Mouse (Mus musculus) CH12.LX (cell line): ENCODE results near the gene Whrn. TPM values are rescaled to one million over a fixed set of nuclear protein-coding genes. Genes with fewer than 3 reads are reported as not detected.

Experiments
- DNase-seq: peaks from one replicate; pipeline ENCODE4 v3.0.0-alpha.2; 2013; ENCODE audit errors: extremely low read depth
- H3K27ac ChIP-seq: 2 replicates; pipeline ENCODE4 v1.5.1; 2012; ENCODE audit warnings: low read depth, mild to moderate bottlenecking, control low read depth, moderate library complexity; ENCODE audit not compliant: insufficient read depth
- H3K27me3 ChIP-seq: replicated peaks from 2 replicates; pipeline ENCODE3; 2012; ENCODE audit warnings: inconsistent platforms
- H3K36me3 ChIP-seq, 2 experiments: replicated peaks in 1 of 2; 2 replicates each; pipeline versions ENCODE3 to v1.6.1; 2012; ENCODE audit warnings: inconsistent platforms in 1 of 2, low read length in 1 of 2, mild to moderate bottlenecking in 1 of 2, mixed read lengths in 1 of 2, moderate library complexity in 1 of 2; ENCODE audit not compliant: control insufficient read depth in 1 of 2, insufficient read depth in 1 of 2
- H3K4me1 ChIP-seq, 2 experiments: 2 replicates each; pipeline ENCODE4 v1.6.1; 2012; ENCODE audit warnings: inconsistent platforms in 1 of 2, moderate library complexity in 1 of 2; ENCODE audit not compliant: insufficient read depth in 2 of 2, control insufficient read depth in 1 of 2
- H3K4me2 ChIP-seq: 2 replicates; pipeline ENCODE4 v1.6.1; 2012; ENCODE audit warnings: low read depth, mild to moderate bottlenecking, control low read depth; ENCODE audit not compliant: poor library complexity, insufficient read depth, severe bottlenecking
- H3K4me3 ChIP-seq, 3 experiments: fragments of 150-350 bp in 1 of 3; sonication (generic) in 1 of 3; replicated peaks in 1 of 3; 2 replicates each; pipeline versions ENCODE3 to v1.5.1; 2011 to 2012; ENCODE audit warnings: low read depth in 2 of 3, low read length in 2 of 3, mild to moderate bottlenecking in 2 of 3, moderate library complexity in 2 of 3, control low read depth in 1 of 3, improper control_type of control experiment in 1 of 3, inconsistent platforms in 1 of 3, mixed read lengths in 1 of 3; ENCODE audit not compliant: poor library complexity in 1 of 3
- H3K79me2 ChIP-seq: replicated peaks from 2 replicates; pipeline ENCODE4 v1.6.1; 2012; ENCODE audit warnings: mild to moderate bottlenecking, moderate library complexity; ENCODE audit not compliant: control insufficient read depth, poor library complexity, insufficient read depth, severe bottlenecking; ENCODE audit errors: extremely low read depth
- H3K9ac ChIP-seq: 2 replicates; pipeline ENCODE4 v1.6.1; 2012; ENCODE audit warnings: low read depth, mild to moderate bottlenecking, control low read depth, moderate library complexity; ENCODE audit not compliant: insufficient read depth
- H3K9me3 ChIP-seq: replicated peaks from 2 replicates; pipeline ENCODE3; 2012; ENCODE audit warnings: low read length, inconsistent platforms, mixed read lengths
- BHLHE40 ChIP-seq: IDR thresholded peaks from 2 replicates; pipeline ENCODE4 v1.6.1; 2011; ENCODE audit warnings: mild to moderate bottlenecking, low read depth, low read length, improper control_type of control experiment
- CHD2 ChIP-seq: IDR thresholded peaks from 2 replicates; pipeline ENCODE4 v1.6.1; 2011; ENCODE audit warnings: low read length, improper control_type of control experiment
- CTCF ChIP-seq, 2 experiments: IDR thresholded peaks in 1 of 2; conservative IDR thresholded peaks in 1 of 2; 2 replicates each; pipeline ENCODE4 v1.5.1; 2011 to 2012; ENCODE audit warnings: low read depth in 2 of 2, low read length in 2 of 2, improper control_type of control experiment in 1 of 2, inconsistent platforms in 1 of 2, mild to moderate bottlenecking in 1 of 2, moderate library complexity in 1 of 2
- E2F4 ChIP-seq: IDR thresholded peaks from 2 replicates; pipeline ENCODE4 v1.6.1; 2011; ENCODE audit warnings: low read depth, low read length, improper control_type of control experiment; ENCODE audit not compliant: insufficient replicate concordance
- ELF1 ChIP-seq: IDR thresholded peaks from 2 replicates; pipeline ENCODE4 v1.6.1; 2014; ENCODE audit warnings: low read depth, mild to moderate bottlenecking, inconsistent platforms, low read length, improper control_type of control experiment
- GABPA ChIP-seq: IDR thresholded peaks from 2 replicates; pipeline ENCODE4 v1.6.1; 2012; ENCODE audit warnings: low read depth, low read length, improper control_type of control experiment, inconsistent platforms; ENCODE audit not compliant: insufficient replicate concordance
- HCFC1 ChIP-seq: IDR thresholded peaks from 2 replicates; pipeline ENCODE4 v1.6.1; 2012; ENCODE audit warnings: low read depth, mild to moderate bottlenecking, inconsistent platforms, low read length, improper control_type of control experiment
- IRF4 ChIP-seq: IDR thresholded peaks from 2 replicates; pipeline ENCODE4 v1.6.1; 2014; ENCODE audit warnings: low read depth, mild to moderate bottlenecking, inconsistent platforms, low read length, improper control_type of control experiment
- JUND ChIP-seq: conservative IDR thresholded peaks from 2 replicates; pipeline ENCODE4 v1.6.1; 2011; ENCODE audit warnings: low read depth, low read length, improper control_type of control experiment
- KAT2A ChIP-seq: IDR thresholded peaks from 2 replicates; pipeline ENCODE4 v1.6.1; 2012; ENCODE audit warnings: low read length, improper control_type of control experiment, inconsistent platforms; ENCODE audit not compliant: insufficient replicate concordance
- MAX ChIP-seq: IDR thresholded peaks from 2 replicates; pipeline ENCODE4 v1.6.1; 2011; ENCODE audit warnings: low read length, improper control_type of control experiment
- MAZ ChIP-seq: IDR thresholded peaks from 2 replicates; pipeline ENCODE4 v1.6.1; 2012; ENCODE audit warnings: low read depth, mild to moderate bottlenecking, inconsistent platforms, low read length, improper control_type of control experiment, moderate library complexity
- MEF2A ChIP-seq: IDR thresholded peaks from 2 replicates; pipeline ENCODE4 v1.6.1; 2014; ENCODE audit warnings: low read depth, mild to moderate bottlenecking, inconsistent platforms, low read length, improper control_type of control experiment, borderline replicate concordance
- MXI1 ChIP-seq: IDR thresholded peaks from 2 replicates; pipeline ENCODE4 v1.6.1; 2011; ENCODE audit warnings: mild to moderate bottlenecking, low read depth, low read length, improper control_type of control experiment
- MYC ChIP-seq: IDR thresholded peaks from 2 replicates; pipeline ENCODE4 v1.6.1; 2011; ENCODE audit warnings: low read depth, mild to moderate bottlenecking, improper control_type of control experiment, low read length
- NELFE ChIP-seq: IDR thresholded peaks from 2 replicates; pipeline ENCODE4 v1.6.1; 2011; ENCODE audit warnings: low read depth, low read length, improper control_type of control experiment
- NRF1 ChIP-seq: IDR thresholded peaks from 2 replicates; pipeline ENCODE4 v1.6.1; 2014; ENCODE audit warnings: low read depth, mild to moderate bottlenecking, inconsistent platforms, low read length, improper control_type of control experiment, moderate library complexity
- POLR2A ChIP-seq: IDR thresholded peaks from 2 replicates; pipeline ENCODE4 v1.6.1; 2011; ENCODE audit warnings: low read depth, mild to moderate bottlenecking, improper control_type of control experiment, low read length
- POLR2AphosphoS2 ChIP-seq: IDR thresholded peaks from 2 replicates; pipeline ENCODE4 v1.6.1; 2011; ENCODE audit warnings: low read depth, low read length, improper control_type of control experiment
- RAD21 ChIP-seq: IDR thresholded peaks from 2 replicates; pipeline ENCODE4 v1.6.1; 2011; ENCODE audit warnings: low read depth, mild to moderate bottlenecking, low read length, improper control_type of control experiment, moderate library complexity
- RCOR1 ChIP-seq: conservative IDR thresholded peaks from 2 replicates; pipeline ENCODE4 v1.6.1; 2012; ENCODE audit warnings: low read depth, mild to moderate bottlenecking, inconsistent platforms, low read length, improper control_type of control experiment
- SMC3 ChIP-seq: IDR thresholded peaks from 2 replicates; pipeline ENCODE4 v1.6.1; 2011; ENCODE audit warnings: low read depth, low read length, improper control_type of control experiment
- TBP ChIP-seq: conservative IDR thresholded peaks from 2 replicates; pipeline ENCODE4 v1.6.1; 2011; ENCODE audit warnings: low read depth, low read length, improper control_type of control experiment
- TCF12 ChIP-seq: IDR thresholded peaks from 2 replicates; pipeline ENCODE4 v1.6.1; 2014; ENCODE audit warnings: low read depth, mild to moderate bottlenecking, inconsistent platforms, low read length, improper control_type of control experiment
- UBTF ChIP-seq: IDR thresholded peaks from 2 replicates; pipeline ENCODE4 v1.6.1; 2012; ENCODE audit warnings: low read depth, mild to moderate bottlenecking, inconsistent platforms, low read length, improper control_type of control experiment, moderate library complexity
- ZC3H11A ChIP-seq: IDR thresholded peaks from 2 replicates; pipeline ENCODE4 v1.6.1; 2012; ENCODE audit warnings: low read depth, mild to moderate bottlenecking, inconsistent platforms, low read length, improper control_type of control experiment
- ZKSCAN1 ChIP-seq: IDR thresholded peaks from 2 replicates; pipeline ENCODE4 v1.6.1; 2012; ENCODE audit warnings: low read depth, inconsistent platforms, low read length, improper control_type of control experiment, borderline replicate concordance
- ZMIZ1 ChIP-seq: IDR thresholded peaks from 2 replicates; pipeline ENCODE4 v1.6.1; 2012; ENCODE audit warnings: low read depth, mild to moderate bottlenecking, inconsistent platforms, low read length, improper control_type of control experiment
- ZNF384 ChIP-seq: IDR thresholded peaks from 2 replicates; pipeline ENCODE4 v1.6.1; 2012; ENCODE audit warnings: low read depth, low read length, improper control_type of control experiment, inconsistent platforms
- dilution Hi-C: fragments of 300-500 bp; cut with MboI; formaldehyde crosslinking; loops from 2 replicates; pipeline ENCODE4 v1.14.3; 2020; ENCODE audit warnings: low sequenced_read_pairs; ENCODE audit not compliant: extremely low pct_unique_long_range_greater_than_20kb, extremely low pct_ligation_motif_present
- in situ Hi-C: fragments of 300-500 bp; cut with MboI; formaldehyde crosslinking; loops from 3 replicates; pipeline ENCODE4 v1.14.3; 2019; ENCODE audit warnings: low sequenced_read_pairs, low pct_ligation_motif_present, low pct_unique_long_range_greater_than_20kb, mixed read lengths
- polyA plus RNA-seq: library from polyadenylated mRNA; unstranded; fragments of >175 nt; gene quantifications from 2 replicates; pipeline ENCODE4 v1.2.1, GENCODE M21; 2012; ENCODE audit warnings: low read depth; ENCODE audit not compliant: insufficient read length
- total RNA-seq, 2 experiments: library from RNA; depleted of rRNA; stranded (reverse); fragments of 300-350 nt in 1 of 2; fragments of >200 nt in 1 of 2; gene quantifications; 2 replicates each; pipeline ENCODE4 v1.2.3; 2012 to 2014

Whrn gene
- total and polyA plus RNA-seq, 3 experiments = 0.99 to 9.4 (median 4.5) TPM

DNA sequence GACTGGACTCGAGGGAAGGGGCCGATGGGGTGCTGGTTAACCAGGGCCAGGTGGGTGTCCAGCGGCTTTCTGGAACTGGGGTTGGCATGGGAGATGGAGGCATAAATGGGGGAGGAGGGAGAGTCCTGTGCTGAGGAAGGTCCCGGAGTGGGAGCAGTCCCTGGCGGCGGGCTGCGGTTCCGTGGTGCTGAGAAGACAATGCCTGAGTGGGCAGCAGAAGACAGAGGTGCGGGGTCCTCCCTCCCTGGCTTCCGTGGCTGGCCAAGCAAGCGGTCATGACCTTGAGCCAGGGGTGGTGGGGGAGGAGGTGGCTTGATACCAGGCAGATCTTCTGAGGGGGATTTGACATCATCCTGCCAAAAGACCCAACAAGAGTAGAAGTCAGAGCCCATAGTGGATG lies 77.5 kb downstream of the Whrn start:
- Histone ChIP-seq H3K4me1 (peaks cover 0 to 7% of the 10 kb centered on the region in 2 experiments; a peak in 2 of 4 replicates), H3K4me3 (no peak overlapping the region), H3K27ac (no peak overlapping the region), H3K36me3 (peaks cover 0 to 15% of the 10 kb centered on the region in 2 experiments), H3K9ac (no peak overlapping the region), H3K27me3 (no peaks in the 10 kb centered on the region), H3K4me2 (no peak overlapping the region), H3K9me3 (no peaks in the 10 kb centered on the region), H3K79me2 (no peaks in the 10 kb centered on the region)
- no peak for DNase-seq
- TF ChIP-seq MXI1 (no peak), IRF4 (no peak), RCOR1 (no peak), E2F4 (no peak), ELF1 (no peak), CTCF (conservative IDR thresholded peaks at IDR 0.05 in 1 of 2, IDR thresholded peaks at IDR 0.05 in 1 of 2; ENCODE audit: low read depth in 2 of 2, low read length in 2 of 2) (no peak), MAX (no peak), ZMIZ1 (no peak), ZC3H11A (no peak), RAD21 (no peak)
- in situ Hi-C loops = loop anchor here (25.0 kb wide), 2 partner anchors 344 to 519 kb away; no protein-coding TSS in a partner anchor
- dilution Hi-C loops = no loop called here

DNA sequence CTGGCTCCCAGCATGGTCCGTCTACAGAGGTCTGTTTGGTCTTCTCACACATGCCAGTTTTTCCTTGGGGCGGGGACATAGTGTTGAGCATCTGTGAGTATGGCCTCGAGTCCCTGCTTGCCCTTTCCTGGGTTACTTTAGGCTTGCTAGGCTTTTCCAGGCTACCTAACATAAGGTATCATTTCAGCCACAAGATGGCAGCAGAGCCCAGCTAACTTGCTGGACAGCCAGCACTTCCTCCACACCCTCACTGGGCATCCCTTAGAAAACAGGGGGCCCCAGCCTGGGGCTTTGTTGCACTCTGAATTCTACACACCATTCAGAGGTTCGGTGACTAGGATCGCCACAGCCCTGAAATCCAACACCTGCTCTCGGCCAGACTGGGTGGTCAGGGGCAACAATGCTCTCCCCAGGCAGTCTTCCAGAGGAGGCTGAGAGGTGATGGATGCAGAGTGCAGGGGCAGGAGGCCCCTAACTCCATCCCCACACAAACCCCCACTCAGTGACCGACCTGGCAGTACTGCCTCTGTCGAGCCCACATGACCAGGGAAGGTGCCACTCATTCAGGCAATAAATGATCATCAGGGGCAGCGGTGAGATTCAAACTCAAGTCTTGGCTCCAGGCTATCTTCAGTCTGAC lies 78.4 kb downstream of the Whrn start:
- Histone ChIP-seq H3K79me2 (no peaks in the 10 kb centered on the region), H3K9me3 (no peaks in the 10 kb centered on the region), H3K27me3 (no peaks in the 10 kb centered on the region), H3K36me3 (peaks cover 0 to 15% of the 10 kb centered on the region in 2 experiments), H3K9ac (no peak overlapping the region), H3K27ac (no peak overlapping the region), H3K4me1 (peaks cover 0 to 7% of the 10 kb centered on the region in 2 experiments; a peak in 2 of 4 replicates), H3K4me2 (no peak overlapping the region), H3K4me3 (no peak overlapping the region)
- in situ Hi-C loops (loop anchor here (25.0 kb wide), 2 partner anchors 345 to 520 kb away; no protein-coding TSS in a partner anchor), dilution Hi-C loops (no loop called here)
- TF ChIP-seq NELFE (no peak), NRF1 (no peak), GABPA (no peak), CHD2 (no peak), CTCF (conservative IDR thresholded peaks at IDR 0.05 in 1 of 2, IDR thresholded peaks at IDR 0.05 in 1 of 2; ENCODE audit: low read depth in 2 of 2, low read length in 2 of 2) (peak; percentile 56 to 91), MAZ (no peak), UBTF (no peak), TCF12 (no peak), POLR2AphosphoS2 (no peak), SMC3 (peak; percentile 91), MXI1 (no peak), POLR2A (no peak), KAT2A (no peak), HCFC1 (no peak), ZNF384 (no peak), JUND (no peak), ELF1 (peak; percentile 35; the same call in 1 of the 2 replicates), MEF2A (peak; percentile 57; the same call in 1 of the 2 replicates), BHLHE40 (no peak), RAD21 (peak; percentile 96), TBP (no peak), MAX (no peak), ZMIZ1 (no peak), RCOR1 (no peak), MYC (no peak), IRF4 (peak; percentile 29; the same call in 1 of the 2 replicates), E2F4 (no peak), ZC3H11A (peak; percentile 64; the same call in 1 of the 2 replicates), ZKSCAN1 (no peak)
- peak; percentile 82 for DNase-seq
